Mouse (Mus musculus): ENCODE data around the gene Rgs14.

DNA sequence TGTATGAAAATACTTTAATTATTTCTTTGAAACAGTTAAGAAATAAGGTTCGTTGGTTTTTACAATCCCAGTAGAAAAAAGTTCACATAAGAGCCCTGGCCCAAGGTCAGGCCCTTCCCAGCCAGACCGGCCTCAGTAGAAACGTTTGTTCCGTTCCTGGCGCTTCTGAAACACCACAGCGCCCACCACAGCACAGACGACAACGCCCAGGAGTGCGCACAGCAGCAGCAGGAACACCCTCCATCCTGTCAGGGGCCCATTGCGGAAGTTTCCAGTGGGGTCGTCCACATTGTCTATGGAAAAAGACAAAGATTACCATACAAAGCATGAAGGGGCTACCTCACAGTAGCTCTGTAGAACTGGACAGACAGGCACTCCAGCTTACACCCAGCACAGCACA lies 22.8 kb upstream of the Rgs14 start:
- no peak for TF ChIP-seq POLR2A (IDR thresholded peaks at IDR 0.05; ENCODE audit: low read depth, low read length)
- no peak for TF ChIP-seq CTCF (IDR thresholded peaks at IDR 0.05; ENCODE audit: extremely low read depth, insufficient read length, insufficient replicate concordance, low read depth, low read length)
